Mouse (Mus musculus): ENCODE measurements around the gene Aloxe3.

DNA sequence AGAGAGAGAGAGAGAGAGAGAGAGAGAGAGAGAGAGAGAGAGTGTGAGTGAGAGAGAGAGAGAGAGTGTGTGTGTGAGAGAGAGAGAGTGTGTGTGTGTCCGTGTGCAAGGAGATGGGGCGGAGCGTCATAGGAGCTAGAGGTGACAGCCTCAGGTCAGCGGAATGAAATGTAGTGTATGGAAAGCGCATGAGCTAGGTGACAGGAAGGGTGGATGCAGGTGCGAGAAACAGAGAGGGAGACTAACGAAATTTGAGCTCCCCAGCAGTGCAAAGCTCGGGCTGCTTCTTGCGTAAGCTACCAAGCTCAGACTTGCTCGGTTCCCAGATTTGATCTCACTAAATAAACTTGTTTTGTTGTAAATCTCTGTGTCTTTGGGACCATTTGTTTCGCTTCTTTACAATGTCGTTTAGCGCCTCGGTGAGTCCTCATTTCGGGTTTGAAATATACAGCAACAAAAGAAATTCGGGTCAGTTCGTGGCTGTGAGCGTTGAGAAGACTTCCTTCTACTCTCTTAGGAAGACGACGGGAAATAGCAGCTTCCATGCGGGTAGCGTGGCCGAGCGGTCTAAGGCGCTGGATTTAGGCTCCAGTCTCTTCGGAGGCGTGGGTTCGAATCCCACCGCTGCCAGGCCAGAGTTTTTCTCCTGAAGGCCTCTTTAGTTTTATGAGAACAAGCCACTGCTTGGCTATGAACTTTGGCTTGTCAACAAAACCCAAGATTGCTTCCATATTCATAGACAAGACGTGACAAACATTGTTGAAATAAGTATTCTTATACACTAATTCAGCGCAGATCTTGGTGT, 1.8 kb upstream of the Aloxe3 start:
- TF ChIP-seq CTCF (IDR thresholded peaks at IDR 0.05; ENCODE audit: low read depth, low read length): no peak
- TF ChIP-seq POLR2A (IDR thresholded peaks at IDR 0.05; ENCODE audit: extremely low read depth, insufficient read depth, low read length): no peak

Measured in liver, adult 2 months (tissue).